Mouse (Mus musculus): ENCODE results near the gene Nxn.

Nxn gene

GRCm38 (mm10) chr11:76267550-76267949 lies 131.4 kb downstream of the Nxn start:
- in situ Hi-C loops (cut with MboI, MseI), result no loop called here

- in situ Hi-C loops (cut with MboI, MseI), result no loop called here
Measured at GRCm38 (mm10) chr11:76262611-76263351, 136.2 kb downstream of the Nxn start.

- in situ Hi-C loops (cut with MboI, MseI), result no loop called here
Measured at GRCm38 (mm10) chr11:76261224-76261623, 137.7 kb downstream of the Nxn start.

GRCm38 (mm10) chr11:76260208-76261050 lies 138.5 kb downstream of the Nxn start:
- in situ Hi-C loops (cut with MboI, MseI), result no loop called here

- in situ Hi-C loops (cut with MboI, MseI), result no loop called here
Measured at GRCm38 (mm10) chr11:76258511-76258910, 140.4 kb downstream of the Nxn start.

- in situ Hi-C loops (cut with MboI, MseI), result no loop called here
Measured at GRCm38 (mm10) chr11:76257386-76257785, 141.6 kb downstream of the Nxn start.

- in situ Hi-C loops (cut with MboI, MseI), result no loop called here
Measured at GRCm38 (mm10) chr11:76256129-76256528, 142.8 kb downstream of the Nxn start.

GRCm38 (mm10) chr11:76255431-76256001 lies 143.4 kb downstream of the Nxn start:
- in situ Hi-C loops (cut with MboI, MseI), result no loop called here

GRCm38 (mm10) chr11:76253918-76254264 lies 145.0 kb downstream of the Nxn start:
- in situ Hi-C loops (cut with MboI, MseI), result loop anchor here (5.0 kb wide), 1 partner anchor 153 kb away; the partner anchor contains the start of gene Timm22

GRCm38 (mm10) chr11:76253145-76253917 lies 145.6 kb downstream of the Nxn start:
- in situ Hi-C loops (cut with MboI, MseI), result loop anchor here (5.0 kb wide), 1 partner anchor 154 kb away; the partner anchor contains the start of gene Timm22

- in situ Hi-C loops (cut with MboI, MseI), result loop anchor here (5.0 kb wide), 1 partner anchor 155 kb away; the partner anchor contains the start of gene Timm22
Measured at GRCm38 (mm10) chr11:76252036-76252435, 146.9 kb downstream of the Nxn start.

GRCm38 (mm10) chr11:76247239-76247638 lies 151.7 kb downstream of the Nxn start:
- in situ Hi-C loops (cut with MboI, MseI), result no loop called here

GRCm38 (mm10) chr11:76246439-76246838 lies 152.5 kb downstream of the Nxn start:
- in situ Hi-C loops (cut with MboI, MseI), result no loop called here

GRCm38 (mm10) chr11:76243811-76244546 lies 155.0 kb downstream of the Nxn start:
- in situ Hi-C loops (cut with MboI, MseI), result no loop called here

GRCm38 (mm10) chr11:76242901-76243810 lies 155.8 kb downstream of the Nxn start, which contains the start of the genes Mrm3 and Glod4:
Mrm3 (plus strand) TSS chr11:76243715.
Glod4 (minus strand) TSS chr11:76243725.
- in situ Hi-C loops (cut with MboI, MseI), result no loop called here

- in situ Hi-C loops (cut with MboI, MseI), result no loop called here
Measured at GRCm38 (mm10) chr11:76239750-76240149, 159.2 kb downstream of the Nxn start.

GRCm38 (mm10) chr11:76236136-76236535 lies 162.8 kb downstream of the Nxn start:
- in situ Hi-C loops (cut with MboI, MseI), result no loop called here

- in situ Hi-C loops (cut with MboI, MseI), result no loop called here
Measured at GRCm38 (mm10) chr11:76225051-76225450, 173.9 kb downstream of the Nxn start.

GRCm38 (mm10) chr11:76224631-76225030 lies 174.3 kb downstream of the Nxn start:
- in situ Hi-C loops (cut with MboI, MseI), result no loop called here

- in situ Hi-C loops (cut with MboI, MseI), result no loop called here
Measured at GRCm38 (mm10) chr11:76217390-76217800, 181.5 kb downstream of the Nxn start, which contains the start of the genes Dbil5 and Gemin4. Dbil5 (plus strand) TSS chr11:76217608. Gemin4 (minus strand) TSS chr11:76217664.

All from T-helper 2 cell (primary cell).